ENCODE assay signal across 13 mouse cellular contexts in the genomic region with DNA sequence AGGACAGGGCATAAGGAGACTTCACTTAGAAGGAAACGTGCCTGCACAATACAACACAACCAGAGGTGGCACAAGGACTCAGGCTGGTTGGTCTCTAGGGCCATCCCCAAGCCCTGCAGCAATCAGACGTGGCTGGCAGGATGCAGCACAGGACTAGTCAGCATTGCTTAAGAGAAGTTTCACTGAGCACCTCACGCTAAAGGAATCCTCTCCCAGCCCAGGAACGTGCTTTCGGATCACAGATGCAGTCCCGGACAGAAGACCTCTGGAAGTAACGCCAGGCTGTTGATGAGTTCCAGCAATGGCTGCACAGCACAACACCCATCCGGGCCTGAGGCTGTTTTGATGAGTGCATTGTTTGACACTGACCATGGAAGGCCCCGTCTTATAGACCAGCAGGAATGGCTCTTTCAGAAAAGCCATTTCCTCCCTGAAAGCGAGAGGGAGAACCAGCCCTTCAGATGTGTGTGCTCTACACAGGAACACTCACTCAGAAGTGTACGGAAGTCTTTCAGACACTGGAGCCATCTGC.
A peak's percentile ranks its signal among the peaks of the same experiment; 100 is the strongest.
DNase-seq lines count a peak whose midpoint lies in the region; ATAC-seq and TF ChIP-seq lines count a peak whose summit lies in the region.
"Had no signal": no experiment of that assay in that cellular context is flagged by ENCODE, and none has a peak within 500 bp of the region (broad histone marks: within the 10 kb centered on the region; RNA-seq: fewer than 3 reads in every experiment).

No protein-coding gene starts in this region.

- no peak for ATAC-seq in hindbrain, embryonic 13.5 days (ENCODE audit: low FRiP score)
- no peak for ATAC-seq in hindbrain, postnatal 0 days
- ATAC-seq in intestine, embryonic 14.5 days (replicated peaks; ENCODE audit: low FRiP score, low TSS enrichment, low read depth), result peak; percentile 60
- ATAC-seq: forebrain, embryonic 16.5 days had no signal

- no peak overlapping the region for H3K4me3 ChIP-seq in hindbrain, embryonic 13.5 days
- no peak overlapping the region for H3K4me3 ChIP-seq in hindbrain, postnatal 0 days (ENCODE audit: low read length)
- H3K4me3 ChIP-seq in intestine, embryonic 14.5 days (ENCODE audit: low read depth, low read length), result no peak overlapping the region
- H3K4me3 ChIP-seq: embryonic facial prominence, embryonic 15.5 days; liver, embryonic 13.5 days had no signal

- H3K27ac ChIP-seq in hindbrain, embryonic 13.5 days, result peak overlapping the region; percentile 31; the same call in 1 of the 2 replicates
- no peak overlapping the region for H3K27ac ChIP-seq in hindbrain, postnatal 0 days
- peak overlapping the region; percentile 78 for H3K27ac ChIP-seq in intestine, embryonic 14.5 days (ENCODE audit: low read depth)
- H3K27ac ChIP-seq: embryonic facial prominence, embryonic 15.5 days; liver, embryonic 13.5 days had no signal

- no peak overlapping the region for H3K4me2 ChIP-seq in hindbrain, embryonic 13.5 days
- H3K4me2 ChIP-seq in hindbrain, postnatal 0 days (ENCODE audit: low read depth, low read length), result no peak overlapping the region
- H3K4me2 ChIP-seq in intestine, embryonic 14.5 days (ENCODE audit: low read length), result no peak overlapping the region
- H3K4me2 ChIP-seq: embryonic facial prominence, embryonic 15.5 days; liver, embryonic 13.5 days had no signal

- no peaks in the 10 kb centered on the region for H3K27me3 ChIP-seq in hindbrain, embryonic 13.5 days
- H3K27me3 ChIP-seq in hindbrain, postnatal 0 days (ENCODE audit: insufficient read depth, low read length), result no peaks in the 10 kb centered on the region
- no peaks in the 10 kb centered on the region for H3K27me3 ChIP-seq in intestine, embryonic 14.5 days (replicated peaks; ENCODE audit: control insufficient read depth, insufficient read depth, low read length)
- H3K27me3 ChIP-seq: CH12.LX; embryonic facial prominence, embryonic 15.5 days; liver, embryonic 13.5 days had no signal

- no peak for DNase-seq in hindbrain, postnatal 0 days (ENCODE audit: low spot score)
- DNase-seq in brain, adult 2 months (ENCODE audit: low read depth, low spot score), result peak; percentile 38
- no peak for DNase-seq in intestine, embryonic 14.5 days (ENCODE audit: low spot score)
- DNase-seq in skeletal muscle tissue, adult 2 months (ENCODE audit: low read depth, low spot score), result peak; percentile 47
- DNase-seq in right cerebral cortex, postnatal 14 days, result no peak
- DNase-seq in urinary bladder, postnatal 14 days (ENCODE audit: low spot score), result no peak
- DNase-seq: cerebellum, postnatal 25 days; heart, postnatal 10 days; liver, embryonic 13.5 days had no signal

- H3K9me3 ChIP-seq in hindbrain, embryonic 13.5 days, result no peaks in the 10 kb centered on the region
- H3K9me3 ChIP-seq in hindbrain, postnatal 0 days (ENCODE audit: low read length), result no peaks in the 10 kb centered on the region
- H3K9me3 ChIP-seq in intestine, embryonic 14.5 days (ENCODE audit: control insufficient read depth, low read length), result no peaks in the 10 kb centered on the region
- H3K9me3 ChIP-seq: embryonic facial prominence, embryonic 15.5 days; liver, embryonic 13.5 days had no signal

- peaks cover 33% of the 10 kb centered on the region for H3K36me3 ChIP-seq in hindbrain, embryonic 13.5 days
- no peaks in the 10 kb centered on the region for H3K36me3 ChIP-seq in hindbrain, postnatal 0 days (ENCODE audit: insufficient read depth, low read length)
- H3K36me3 ChIP-seq in intestine, embryonic 14.5 days (ENCODE audit: control insufficient read depth, insufficient read depth, low read length), result no peaks in the 10 kb centered on the region
- H3K36me3 ChIP-seq: embryonic facial prominence, embryonic 15.5 days; liver, embryonic 13.5 days had no signal

- TF ChIP-seq CTCF in hindbrain, postnatal 0 days (IDR thresholded peaks at IDR 0.05; ENCODE audit: low read depth), result no peak

- no peak overlapping the region for H3K9ac ChIP-seq in hindbrain, embryonic 13.5 days
- no peak overlapping the region for H3K9ac ChIP-seq in hindbrain, postnatal 0 days (replicated peaks; ENCODE audit: low read length)
- H3K9ac ChIP-seq in intestine, embryonic 14.5 days (ENCODE audit: low read length), result no peak overlapping the region
- H3K9ac ChIP-seq: embryonic facial prominence, embryonic 15.5 days; liver, embryonic 13.5 days had no signal

- peaks cover 25% of the 10 kb centered on the region for H3K4me1 ChIP-seq in hindbrain, embryonic 13.5 days (replicated peaks)
- no peaks in the 10 kb centered on the region for H3K4me1 ChIP-seq in hindbrain, postnatal 0 days (ENCODE audit: insufficient read depth, low read length)
- H3K4me1 ChIP-seq in intestine, embryonic 14.5 days (replicated peaks; ENCODE audit: control insufficient read depth, insufficient read depth, low read length), result peaks cover 27% of the 10 kb centered on the region
- H3K4me1 ChIP-seq: liver, embryonic 13.5 days had no signal

- 79% methylated on average over 11 of the region's 11 CpGs for WGBS in hindbrain, embryonic 13.5 days
- 74% methylated on average over 11 of the region's 11 CpGs for WGBS in hindbrain, postnatal 0 days
- WGBS in intestine, embryonic 14.5 days, result 31% methylated on average over 11 of the region's 11 CpGs

Comparison
In these comparisons a context has a peak if more than half of its experiments do, and no peak if none do; other contexts are left out.
1. DNase-seq: peak in brain, adult 2 months (single experiment) and skeletal muscle tissue, adult 2 months (single experiment); none in hindbrain, postnatal 0 days (single experiment), intestine, embryonic 14.5 days (single experiment), right cerebral cortex, postnatal 14 days (single experiment) and urinary bladder, postnatal 14 days (single experiment).